Comparison of ENCODE assay signal across 15 mouse cellular contexts in the genomic region with DNA sequence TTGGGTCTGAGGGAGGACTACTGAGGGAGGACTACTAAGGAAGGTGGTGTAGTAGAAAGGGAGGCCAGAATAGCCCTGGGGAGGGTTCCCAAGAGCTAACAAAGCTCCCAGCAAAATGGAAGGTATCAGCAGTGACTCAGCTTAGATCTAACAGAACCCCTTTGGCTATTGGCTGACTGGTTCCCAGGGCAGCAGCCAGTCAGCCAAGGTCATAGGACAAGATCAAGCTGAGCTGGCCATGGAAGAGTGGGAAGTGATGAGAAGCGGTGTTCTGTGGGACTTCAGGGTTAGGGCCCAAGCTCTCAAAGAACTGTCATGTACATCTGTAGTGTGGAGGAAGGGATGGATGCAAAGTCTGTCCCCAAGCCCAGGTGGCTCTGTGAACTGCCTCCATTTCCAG. TPM values are rescaled to one million over a fixed set of nuclear protein-coding genes. Genes with fewer than 3 reads are reported as not detected.
"Had no signal": no experiment of that assay in that cellular context is flagged by ENCODE, and none has a peak within 500 bp of the region (broad histone marks: within the 10 kb centered on the region; RNA-seq: fewer than 3 reads in every experiment).

No protein-coding gene starts in this region.

- DNase-seq: gastrocnemius, postnatal 14 days; gastrocnemius, postnatal 36 days; heart, adult 11 months; heart, adult 2 months; heart, postnatal 14 days; heart, postnatal 36 days; kidney, adult 11 months; kidney, adult 2 months; kidney, adult 9 months; kidney, postnatal 14 days; kidney, postnatal 36 days; layer of hippocampus, adult 9-11 months; layer of hippocampus, postnatal 36 days; liver; liver, embryonic 13.5 days had no signal

RNA-seq across cellular contexts. Expression of a gene that starts 5.3 kb away (rescaled TPM):
- total RNA-seq: gastrocnemius, postnatal 36 days had no signal
